Mouse (Mus musculus) C2C12 (cell line): ENCODE results near the gene Map4k4.

Experiments used
- CTCF ChIP-seq: IDR thresholded peaks from one replicate; pipeline ENCODE4 v1.5.1; 2011; ENCODE audit not compliant: control insufficient read depth, insufficient read depth, insufficient read length
- MAX ChIP-seq: IDR thresholded peaks from one replicate; pipeline ENCODE4 v1.6.1; 2011; ENCODE audit warnings: mild to moderate bottlenecking, control low read depth
- MYOG ChIP-seq: IDR thresholded peaks from one replicate; pipeline ENCODE4 v1.6.1; 2011; ENCODE audit not compliant: control insufficient read depth, insufficient read length; ENCODE audit errors: extremely low read depth

- TF ChIP-seq CTCF (no peak), MAX (no peak), MYOG (no peak)
These were observed 45.7 kb downstream of the Map4k4 start for GRCm38 (mm10) chr1:39946391-39946790.
